ENCODE assay signal across 7 mouse cellular contexts in the genomic region with DNA sequence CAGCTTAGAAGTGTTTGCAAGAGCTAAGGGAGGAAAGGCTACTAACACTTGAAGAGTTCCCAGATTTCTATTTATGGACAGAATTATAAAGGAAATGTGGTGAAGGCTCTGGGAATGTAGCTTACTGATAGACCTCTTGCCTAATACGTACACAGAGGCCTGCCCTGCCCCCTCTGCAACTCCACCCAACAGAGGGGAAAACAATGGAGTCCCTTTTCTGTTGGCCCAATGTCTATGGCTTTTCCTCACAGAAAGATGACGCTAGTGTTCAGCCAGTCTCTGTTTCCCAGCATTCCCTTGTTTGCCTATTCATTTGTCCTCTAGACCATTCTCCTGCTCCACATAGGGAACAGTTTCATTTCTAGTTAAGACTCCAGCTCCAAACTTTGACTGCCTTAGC. TPM values are rescaled to one million over a fixed set of nuclear protein-coding genes. Genes with fewer than 3 reads are reported as not detected.
DNase-seq lines count a peak whose midpoint lies in the region.

No protein-coding gene starts in this region.

- DNase-seq in layer of hippocampus, adult 8-10 months (ENCODE audit: low spot score in 2 of 2), result peak; percentile 22 to 44
- no peak for DNase-seq in layer of hippocampus, adult 9-10 months (ENCODE audit: low spot score)
- DNase-seq in R1 (ENCODE audit: low read depth, low spot score), result peak; percentile 57
- peak; percentile 20 for DNase-seq in embryo, embryonic 9.5 days (ENCODE audit: extremely low spot score)
- peak; percentile 69 for DNase-seq in lung, postnatal 10 days
- DNase-seq in ovary, postnatal 14 days (ENCODE audit: low spot score), result no peak
- no peak for DNase-seq in ovary, adult 18-20 months (ENCODE audit: low spot score)

RNA-seq across cellular contexts. Expression of a gene that starts 9.4 kb away (rescaled TPM):
- total RNA-seq in layer of hippocampus, adult 8-10 months (2022), result 100 to 1,000 TPM; 121 to 126 (median 123) TPM

RNA-seq across cellular contexts. Expression of a gene that starts 59.9 kb away (rescaled TPM):
- 10 to 100 TPM; 26.1 to 30.6 (median 29.4) TPM for total RNA-seq in layer of hippocampus, adult 8-10 months (2022)

Comparison
In these comparisons a context has a peak if more than half of its experiments do, and no peak if none do; other contexts are left out.
1. DNase-seq: peak in layer of hippocampus, adult 8-10 months (2 of 2), R1 (single experiment), embryo, embryonic 9.5 days (single experiment) and lung, postnatal 10 days (single experiment); none in layer of hippocampus, adult 9-10 months (single experiment), ovary, postnatal 14 days (single experiment) and ovary, adult 18-20 months (single experiment).